Mouse (Mus musculus): ENCODE results near the gene Timp3.

Gene Timp3

DNA sequence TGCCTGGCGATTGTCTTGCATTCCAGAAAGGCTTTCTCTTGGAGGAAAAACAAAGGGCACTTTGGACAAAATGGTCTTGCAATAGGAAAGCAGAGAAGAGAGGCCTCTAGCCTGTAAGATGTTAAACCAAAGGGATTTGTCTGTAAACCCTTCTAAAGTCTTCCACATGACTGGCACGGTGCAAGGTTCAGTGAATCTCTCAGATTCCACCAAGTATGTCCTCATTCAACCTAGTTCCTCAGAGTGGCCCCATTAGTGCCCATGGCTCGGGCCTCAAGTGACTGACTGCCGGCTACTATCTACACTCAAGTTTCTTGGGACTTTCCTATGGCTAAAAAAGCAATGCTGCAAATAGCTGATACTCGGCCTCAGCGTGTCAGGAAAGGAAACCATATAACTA is 1.8 kb upstream of the Timp3 start:
- DNase-seq: no peak

GRCm38 (mm10) chr10:86299795-86300194 is 377 bp upstream of the Timp3 start:
- no peak for DNase-seq

- no peak for DNase-seq
These were observed 932 bp downstream of the Timp3 start for GRCm38 (mm10) chr10:86301117-86301490.

GRCm38 (mm10) chr10:86301593-86302317 is 1.6 kb downstream of the Timp3 start:
- DNase-seq: no peak

DNA sequence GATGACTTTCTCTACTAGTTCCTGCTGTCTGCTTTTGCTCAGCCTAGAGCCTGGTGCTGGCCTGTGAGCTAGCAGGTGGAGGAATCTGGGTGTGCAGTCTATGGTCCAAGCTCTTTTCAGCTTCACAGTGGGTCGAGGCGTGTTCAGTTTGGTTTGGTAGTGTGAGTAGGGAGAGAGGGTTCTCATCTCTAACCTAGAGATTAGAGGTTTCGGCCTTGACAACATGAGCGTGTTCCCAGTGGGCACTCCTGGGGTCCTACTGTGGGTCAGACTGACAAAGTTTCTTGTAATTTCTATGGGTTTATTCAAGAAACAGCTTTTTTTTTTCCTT is 2.1 kb downstream of the Timp3 start:
- no peak for DNase-seq

GRCm38 (mm10) chr10:86302761-86303494 is 2.8 kb downstream of the Timp3 start:
- peak; percentile 84 for DNase-seq

DNA sequence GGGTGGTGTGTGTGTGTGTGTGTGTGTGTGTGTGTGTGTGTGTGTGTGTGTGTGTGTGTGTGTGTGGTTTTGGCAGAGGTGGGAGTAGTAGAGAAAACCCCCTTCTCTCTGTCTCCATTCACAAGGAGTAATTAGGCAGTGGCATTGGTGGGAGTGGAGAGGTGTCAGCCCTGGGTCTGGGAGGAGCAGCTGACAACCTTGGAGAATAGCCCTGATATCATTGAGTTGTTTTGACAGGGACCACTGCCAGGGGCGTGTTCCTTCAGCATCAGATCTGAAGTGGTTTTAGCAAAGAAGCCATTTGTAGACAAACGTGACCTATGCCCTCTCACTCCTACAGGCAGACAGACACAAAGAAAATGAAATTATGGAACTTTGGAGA is 3.3 kb downstream of the Timp3 start:
- no peak for DNase-seq

DNA sequence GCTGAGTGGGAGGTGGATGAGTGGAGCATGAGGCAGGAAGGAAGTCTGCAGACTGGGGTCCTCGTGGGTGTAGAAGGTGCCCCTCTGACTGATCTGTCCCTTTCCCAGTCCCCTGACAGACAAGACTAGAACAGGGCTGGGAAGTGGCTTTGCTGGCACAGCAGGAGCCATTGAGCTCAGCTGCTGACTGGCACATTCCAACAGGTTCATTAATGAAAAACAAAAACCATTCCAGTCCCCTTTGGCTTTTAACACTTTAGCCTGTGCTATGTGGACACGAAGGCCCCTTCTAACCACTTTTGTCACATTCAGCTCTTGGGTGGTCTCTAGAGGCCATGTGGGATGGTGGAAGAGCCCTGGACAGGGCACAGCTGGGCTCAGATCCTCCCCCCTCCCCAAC is 4.4 kb downstream of the Timp3 start:
- no peak for DNase-seq

DNA sequence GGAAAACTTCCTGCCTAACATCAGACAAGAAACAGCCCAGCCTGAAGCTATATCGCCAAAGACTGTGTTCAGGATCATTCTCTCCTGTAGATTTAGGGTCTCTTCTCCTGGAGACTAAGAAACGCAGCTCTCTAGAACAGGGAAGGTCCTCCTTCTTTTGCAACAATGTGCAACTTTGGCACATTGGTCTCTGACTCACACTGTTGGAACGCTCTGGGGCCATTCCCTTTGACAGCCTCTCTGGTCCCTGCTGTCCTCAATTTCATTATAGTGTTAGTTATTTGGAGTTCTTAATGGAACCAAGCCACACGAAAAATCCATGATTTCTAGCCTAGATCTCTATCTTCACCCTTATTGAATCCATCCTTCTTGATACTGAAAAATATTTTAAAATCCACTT is 7.1 kb downstream of the Timp3 start:
- no peak for DNase-seq

DNA sequence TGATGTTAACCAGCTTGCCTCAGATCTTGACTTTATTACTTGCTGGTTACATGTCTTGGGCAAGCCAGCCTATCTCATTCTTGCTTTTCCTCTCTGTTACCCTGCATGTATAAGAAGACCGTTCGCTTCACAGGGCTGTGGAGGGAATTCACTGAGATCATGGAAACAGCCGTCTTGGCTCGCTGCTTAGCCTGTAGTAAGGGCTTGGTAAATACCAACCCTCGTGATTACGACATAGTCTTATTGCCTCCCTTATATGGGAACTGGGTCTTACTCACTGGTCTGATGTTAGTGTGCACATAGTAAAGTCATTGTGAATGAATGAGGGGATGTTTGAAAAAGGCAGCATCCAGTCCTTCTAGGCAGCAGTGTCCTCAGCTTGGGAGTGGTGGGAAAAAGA is 10.4 kb downstream of the Timp3 start:
- DNase-seq: no peak

DNA sequence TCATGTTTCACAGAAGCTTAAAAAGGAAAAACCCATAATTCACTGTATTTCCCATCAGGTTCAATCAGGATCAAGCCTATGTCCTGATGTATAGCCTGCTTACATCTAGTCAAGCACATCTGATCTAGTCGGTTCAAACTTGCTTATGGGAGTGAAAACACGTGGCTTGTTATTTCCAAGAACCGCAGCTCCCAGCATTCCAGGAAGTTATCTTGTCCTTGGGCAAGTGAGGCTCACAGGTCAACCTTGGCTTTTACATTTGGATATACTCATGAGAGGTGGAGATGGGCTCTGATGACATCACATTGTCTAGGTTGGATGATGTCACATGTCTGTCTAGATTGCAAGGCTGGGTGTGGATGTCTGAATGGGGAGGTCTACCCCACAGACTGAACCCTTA is 12.8 kb downstream of the Timp3 start:
- no peak for DNase-seq

DNA sequence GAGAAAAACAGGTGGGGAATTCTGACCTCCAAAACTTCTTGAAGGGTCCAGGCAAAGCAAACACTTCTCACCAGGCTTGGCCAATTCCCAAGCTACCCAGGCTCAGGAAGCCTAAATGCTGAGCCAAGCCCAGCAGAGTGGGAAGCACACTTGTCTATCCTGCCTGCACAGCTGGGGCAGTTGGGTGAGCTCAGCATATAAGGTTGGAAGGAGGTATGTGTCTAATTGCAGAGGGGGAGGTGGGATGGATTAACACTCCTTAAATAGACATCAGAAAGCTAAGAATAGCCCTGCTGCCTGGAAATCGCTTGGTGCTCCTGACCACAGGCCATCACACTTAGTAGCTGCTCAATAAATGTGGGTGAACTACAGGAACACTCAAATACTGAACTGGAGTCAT is 13.3 kb downstream of the Timp3 start:
- DNase-seq: no peak

DNA sequence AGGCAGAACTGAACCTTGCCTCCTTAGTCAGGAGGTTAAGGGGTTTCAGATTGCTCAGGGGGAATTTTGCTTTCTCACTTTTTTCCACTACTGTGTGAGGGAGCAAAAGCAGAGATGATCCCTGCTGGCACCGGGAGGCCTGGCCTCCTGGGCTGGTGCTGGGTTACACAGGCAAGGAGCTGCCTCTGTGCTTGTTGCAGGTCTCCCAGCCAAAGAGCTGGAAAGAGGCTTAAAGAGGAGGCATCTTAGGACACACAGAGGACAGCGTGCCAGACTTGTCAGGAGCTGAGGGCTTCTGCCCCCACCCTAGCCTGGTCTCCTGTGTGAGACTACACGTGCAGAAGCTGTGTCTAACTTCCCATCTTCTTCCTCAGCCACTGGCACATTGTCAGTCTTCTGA is 15.3 kb downstream of the Timp3 start:
- DNase-seq: no peak

DNA sequence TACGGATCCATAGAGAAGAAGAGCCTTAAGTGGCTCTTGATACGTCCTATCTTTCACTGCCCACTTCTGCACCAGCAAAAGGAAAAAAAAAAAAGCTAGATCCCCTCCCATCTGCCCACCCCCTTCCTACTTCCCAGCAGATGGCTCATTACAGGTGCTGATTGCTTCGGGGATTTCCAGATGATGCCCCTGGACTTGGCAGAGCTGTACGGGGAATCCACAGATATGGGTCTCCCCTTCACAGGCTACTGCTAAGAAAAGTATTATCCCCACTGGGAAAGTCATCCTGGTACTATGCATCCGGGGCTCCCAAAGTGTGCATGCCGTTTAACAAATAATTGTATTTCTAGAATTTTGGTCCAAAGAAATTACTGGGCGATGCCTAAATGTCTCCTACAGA is 17.5 kb downstream of the Timp3 start:
- DNase-seq: no peak

- no peak for DNase-seq
These were observed 18.5 kb downstream of the Timp3 start for GRCm38 (mm10) chr10:86318552-86319140.

- no peak for DNase-seq
These were observed 19.4 kb downstream of the Timp3 start for GRCm38 (mm10) chr10:86319526-86319925.

GRCm38 (mm10) chr10:86320204-86320603 is 20.0 kb downstream of the Timp3 start:
- no peak for DNase-seq

- DNase-seq: no peak
These were observed 21.0 kb downstream of the Timp3 start for GRCm38 (mm10) chr10:86321194-86321593.

GRCm38 (mm10) chr10:86322006-86322405 is 21.8 kb downstream of the Timp3 start:
- peak; percentile 58 for DNase-seq

GRCm38 (mm10) chr10:86323275-86323994 is 23.3 kb downstream of the Timp3 start:
- DNase-seq: peak; percentile 80

- DNase-seq: no peak
These were observed 25.1 kb downstream of the Timp3 start for GRCm38 (mm10) chr10:86325272-86325671.

GRCm38 (mm10) chr10:86328143-86328542 is 28.0 kb downstream of the Timp3 start:
- no peak for DNase-seq

DNA sequence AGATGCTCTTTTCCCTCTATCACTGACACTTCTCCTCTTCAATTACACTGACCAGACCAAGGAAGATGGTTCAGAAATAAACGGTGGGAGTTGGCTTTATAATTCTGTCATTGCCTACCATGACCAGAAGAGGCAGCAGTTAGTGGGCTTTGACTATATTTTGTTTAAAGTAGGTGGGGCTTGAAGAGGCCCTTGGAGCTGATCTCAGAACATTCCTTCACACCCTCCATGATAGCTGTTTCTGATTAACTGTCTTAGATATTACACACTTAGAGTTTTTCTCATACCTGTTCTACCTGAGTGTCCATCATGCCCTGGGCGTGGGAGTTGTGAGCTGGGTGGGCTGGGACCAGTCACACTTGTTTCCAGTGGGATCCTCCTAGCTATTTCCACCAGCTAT is 28.5 kb downstream of the Timp3 start:
- no peak for DNase-seq
